Mouse (Mus musculus) layer of hippocampus, adult 8-10 months (tissue): ENCODE measurements at regions not wholly inside any gene's neighbourhood (a gene's known extent, or its start where the extent isn't known, plus 50 kb on each side); places are given as distances from the start of the nearest gene placed in this dataset.

Source experiments
- DNase-seq, 2 experiments: peaks; one replicate each; pipeline ENCODE4 v3.0.0; 2022; ENCODE audit warnings: low spot score in 2 of 2

DNA sequence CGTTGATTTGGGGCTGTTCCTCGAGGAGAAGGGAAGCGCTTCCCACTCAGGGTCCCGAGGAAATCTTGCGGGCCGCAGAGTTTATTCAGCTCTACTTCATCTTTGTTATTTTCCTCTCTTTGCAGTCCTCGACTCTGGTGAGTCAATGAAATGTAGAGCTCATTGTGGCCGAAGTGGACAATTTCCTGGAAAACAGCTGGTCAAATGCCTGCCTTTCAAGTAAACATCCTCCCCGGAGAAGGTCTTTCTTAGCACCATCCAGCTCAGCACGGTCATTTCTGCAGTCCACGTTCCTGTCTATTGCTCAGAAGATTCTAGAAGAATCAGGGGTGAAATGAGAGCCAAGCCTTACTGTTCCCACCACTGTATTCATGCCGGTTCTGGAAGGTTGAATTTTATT is 133.0 kb downstream of the Bcas1 start:
- DNase-seq: no peak

DNA sequence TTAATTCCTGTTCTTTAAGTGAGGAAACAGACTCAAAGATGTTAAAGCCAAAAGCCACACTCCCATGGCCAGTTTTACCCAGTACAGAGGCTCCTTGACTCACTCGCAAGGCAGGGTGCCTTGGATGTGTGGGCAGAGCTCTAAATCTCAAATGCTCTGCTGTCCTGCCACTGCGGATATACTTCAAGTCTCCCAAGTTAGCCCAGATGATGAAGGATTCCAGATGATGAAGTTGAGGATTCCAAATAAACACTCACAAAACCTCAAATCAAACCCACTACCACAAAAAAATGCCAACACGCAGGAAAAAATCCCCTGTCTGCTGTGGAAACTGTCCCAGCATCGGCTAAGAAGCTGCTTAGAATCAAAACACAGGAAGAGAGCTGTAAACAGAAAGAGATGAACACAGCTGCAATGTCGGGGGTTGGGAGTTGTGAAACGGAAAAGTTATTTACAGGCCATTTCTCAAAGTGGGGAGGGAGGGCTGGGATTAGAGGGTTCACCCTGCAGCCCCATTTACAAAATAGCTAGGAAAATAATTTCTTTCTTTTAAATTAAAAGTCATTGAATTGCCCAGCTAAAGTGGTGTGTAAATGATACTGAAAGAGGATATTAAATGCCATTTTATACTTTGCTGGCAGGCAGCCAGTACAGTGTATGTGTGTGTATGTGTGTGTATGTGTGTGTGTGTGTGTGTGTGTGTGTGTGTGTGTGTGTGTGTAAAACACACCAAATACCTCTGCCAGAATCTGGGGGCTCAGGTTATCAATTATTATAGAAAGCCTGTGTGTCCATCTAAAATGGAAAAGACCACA is 135.6 kb downstream of the Bcas1 start:
- no peak for DNase-seq

DNA sequence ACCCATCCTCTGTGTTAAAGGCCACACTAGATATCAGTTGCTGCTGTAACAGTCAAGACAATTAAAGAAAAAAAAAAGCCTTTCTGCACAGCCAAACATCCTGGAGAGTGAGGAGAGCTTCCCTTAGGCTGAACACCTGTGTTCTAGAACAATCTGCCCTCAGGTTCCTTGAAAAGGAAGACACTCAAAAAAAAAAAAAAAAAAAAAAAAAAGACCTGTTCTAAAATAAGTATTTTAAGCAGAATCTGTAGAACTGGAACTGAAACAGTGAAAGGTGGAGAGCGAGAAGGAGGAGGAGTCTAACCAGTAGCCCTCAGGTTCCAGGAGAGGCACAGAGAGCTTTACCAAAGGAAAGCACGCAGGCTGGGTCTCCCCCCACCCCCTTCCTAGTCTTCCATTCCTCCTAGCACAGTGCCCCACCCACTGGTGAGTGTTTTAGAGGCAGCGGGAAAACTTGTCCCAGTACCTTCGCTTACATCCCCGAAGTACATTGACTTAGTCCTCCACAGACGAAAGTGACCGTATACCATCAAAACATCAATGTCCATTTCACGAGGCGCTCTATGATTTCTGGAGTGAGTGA is 138.2 kb downstream of the Bcas1 start:
- no peak for DNase-seq

DNA sequence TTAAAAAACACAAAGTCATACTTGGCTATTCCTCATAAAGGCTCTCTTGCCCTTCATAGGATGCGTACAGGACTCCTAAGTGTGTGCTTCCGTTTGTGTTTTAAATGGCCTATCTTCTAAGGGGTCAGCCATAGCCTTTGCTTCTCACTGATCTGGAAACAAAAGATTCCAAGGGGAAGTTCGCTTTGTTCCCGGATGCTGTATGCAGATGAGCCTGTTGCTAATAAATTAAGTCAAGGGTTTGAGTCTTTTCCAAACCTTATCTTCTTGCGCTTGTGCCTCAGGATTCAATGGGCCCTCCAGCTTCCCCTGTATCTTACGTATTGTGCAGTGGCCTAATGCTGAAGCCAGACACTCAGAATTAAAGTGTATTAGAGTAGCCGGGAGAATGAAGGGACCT is 138.9 kb downstream of the Bcas1 start:
- DNase-seq: no peak

DNA sequence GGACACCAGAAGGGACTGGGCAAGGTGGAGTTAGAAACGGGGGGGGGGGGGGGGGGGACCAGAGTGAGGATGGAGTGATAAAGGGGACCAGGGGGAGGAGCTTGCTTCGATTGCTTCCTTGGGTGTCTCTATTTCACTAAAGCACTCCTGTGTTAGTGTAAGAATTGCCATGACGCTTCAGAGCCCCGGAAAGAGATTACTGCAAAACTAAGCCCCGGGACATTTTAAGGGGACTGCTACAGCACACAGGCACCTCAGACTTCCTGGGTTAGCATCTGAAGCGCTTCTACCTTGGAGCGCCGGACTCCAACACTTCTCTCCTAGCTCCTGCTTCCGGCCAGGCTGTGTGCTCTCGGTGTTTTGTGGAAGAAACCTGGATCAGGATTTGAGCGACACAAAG is 139.4 kb downstream of the Bcas1 start:
- no peak for DNase-seq

DNA sequence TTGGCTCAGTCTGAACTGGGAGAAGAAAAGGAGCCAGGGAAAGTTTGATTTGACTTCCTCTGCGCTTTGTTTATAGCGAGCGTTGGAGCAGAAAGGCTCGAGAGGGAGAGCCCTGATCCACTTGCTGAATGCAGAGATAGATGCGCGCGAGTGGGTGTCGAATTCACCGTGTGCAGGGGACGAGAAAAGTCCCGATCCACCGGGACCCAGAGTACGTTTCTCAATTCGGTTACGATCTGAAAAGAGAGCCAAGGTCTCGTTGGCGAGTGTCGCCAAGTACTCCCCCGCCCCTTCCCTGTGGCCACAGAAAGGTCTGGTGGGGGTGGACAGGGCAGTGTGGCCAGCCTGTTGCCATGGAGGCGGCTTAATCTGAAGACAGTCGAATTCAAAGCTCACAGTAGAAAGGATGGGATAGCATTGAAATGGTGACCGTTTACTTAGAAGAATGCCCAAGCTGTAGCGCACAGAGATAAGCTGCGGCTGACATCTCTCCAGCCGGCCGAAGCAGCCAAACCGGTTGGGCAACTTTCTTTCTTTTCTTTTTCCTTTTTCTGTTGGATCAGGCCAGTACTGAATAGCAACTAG is 139.5 kb upstream of the Zfp217 start:
- DNase-seq: peak; percentile 37 to 41

DNA sequence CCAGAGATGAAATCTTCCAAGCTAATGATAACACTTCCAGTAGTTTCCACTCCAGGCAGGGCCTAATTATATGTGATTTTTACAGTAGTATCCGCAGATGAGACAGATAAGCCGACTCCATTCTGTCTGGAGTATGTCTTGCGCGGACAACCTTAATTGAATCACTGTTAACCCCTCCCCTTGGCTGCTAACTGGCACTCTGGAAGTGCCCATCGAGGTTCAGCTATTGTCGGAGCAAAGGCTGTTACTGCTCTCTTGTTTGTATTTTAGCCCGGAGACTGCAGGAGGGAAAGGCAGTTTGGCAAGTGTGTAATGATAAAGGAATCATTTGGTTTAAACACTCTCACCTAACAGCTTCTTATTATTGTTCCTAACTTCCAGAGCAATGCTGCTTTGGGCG is 138.9 kb upstream of the Zfp217 start:
- DNase-seq: no peak

DNA sequence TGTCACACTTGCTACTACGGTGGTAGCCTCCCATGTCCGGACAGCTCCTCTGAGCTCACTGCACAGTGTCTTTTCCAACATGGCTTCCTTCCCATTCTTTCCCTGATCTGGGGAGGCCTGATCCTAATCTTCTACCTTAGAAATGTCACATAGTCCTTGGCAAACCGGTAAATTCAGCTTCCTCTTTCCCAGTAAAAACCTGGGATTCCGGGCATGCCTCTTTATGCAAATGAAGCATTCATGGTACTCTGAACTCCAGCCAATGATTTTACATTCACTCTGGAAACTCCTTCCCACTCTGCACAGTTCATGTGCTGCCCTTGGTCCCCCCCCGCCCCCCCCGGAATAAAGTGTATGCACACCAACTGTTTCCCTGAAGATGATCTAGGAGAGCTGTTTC is 134.6 kb upstream of the Zfp217 start:
- DNase-seq: no peak

DNA sequence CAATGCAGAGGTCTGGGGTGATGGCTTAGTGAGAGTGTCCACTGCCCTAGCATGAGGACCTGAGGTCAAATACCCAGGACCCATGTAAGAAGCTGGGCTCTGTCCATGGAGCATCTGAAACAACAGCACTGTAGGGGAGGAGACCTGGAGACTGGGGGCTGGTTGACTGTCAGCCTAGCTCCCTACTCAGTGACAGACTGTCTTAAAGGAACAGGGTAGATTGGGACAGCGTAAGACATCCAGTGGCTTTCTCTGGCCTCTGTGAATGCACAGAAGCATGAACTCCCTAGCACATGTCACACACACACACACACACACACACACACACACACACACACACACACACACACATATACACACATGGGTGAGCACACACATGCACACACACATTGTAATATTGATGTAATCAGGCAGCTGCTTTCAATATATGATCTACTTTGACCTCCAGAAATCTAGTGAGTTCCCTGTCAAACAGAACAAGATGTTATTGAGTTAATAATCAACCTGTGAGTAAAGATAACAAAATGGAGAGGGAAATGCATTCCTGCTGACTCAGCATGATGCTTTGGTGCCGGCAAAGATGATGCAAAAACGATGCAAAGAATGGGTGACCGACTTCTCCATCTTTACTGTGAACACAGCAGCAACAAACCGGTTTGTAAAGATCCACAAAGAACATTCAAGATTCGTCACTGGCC is 133.6 kb upstream of the Zfp217 start:
- DNase-seq: no peak

DNA sequence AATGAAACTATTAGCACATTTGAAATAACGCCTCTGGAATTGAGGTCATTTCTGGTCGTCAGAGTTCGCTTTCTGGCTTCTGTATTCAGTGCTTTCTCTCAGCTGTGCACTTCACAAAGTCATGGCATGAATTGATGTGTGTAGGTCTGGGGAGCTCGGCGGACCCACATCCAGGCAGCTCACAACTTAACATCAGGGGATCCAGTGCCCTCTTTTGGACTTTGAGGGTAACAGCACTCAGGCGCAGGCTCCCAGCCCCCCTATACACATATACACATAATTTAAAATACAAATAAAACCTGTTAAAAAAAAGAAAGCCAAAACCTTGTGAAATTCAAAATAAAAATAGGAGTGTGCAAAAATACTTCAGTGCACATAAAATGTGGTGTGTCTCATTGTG is 132.8 kb upstream of the Zfp217 start:
- no peak for DNase-seq

DNA sequence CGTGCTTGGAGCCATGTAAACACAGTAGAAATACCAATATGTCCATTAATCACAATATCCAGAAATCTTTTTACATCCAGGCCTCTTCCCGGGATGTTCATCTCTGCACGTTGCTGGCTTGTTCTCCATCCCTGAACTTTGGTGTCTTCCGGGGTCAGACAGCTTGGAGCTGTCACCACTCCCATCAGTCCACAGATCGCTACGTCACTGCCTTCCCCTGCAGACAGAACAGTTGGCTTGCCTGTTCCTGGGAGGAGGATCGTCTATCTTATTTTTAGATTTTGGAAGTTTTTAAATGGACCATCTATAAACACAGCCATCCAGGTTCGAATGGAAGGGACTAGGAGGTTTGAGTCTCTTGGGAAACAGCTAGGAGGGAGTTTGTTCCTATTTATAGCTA is 130.0 kb upstream of the Zfp217 start:
- DNase-seq: no peak

DNA sequence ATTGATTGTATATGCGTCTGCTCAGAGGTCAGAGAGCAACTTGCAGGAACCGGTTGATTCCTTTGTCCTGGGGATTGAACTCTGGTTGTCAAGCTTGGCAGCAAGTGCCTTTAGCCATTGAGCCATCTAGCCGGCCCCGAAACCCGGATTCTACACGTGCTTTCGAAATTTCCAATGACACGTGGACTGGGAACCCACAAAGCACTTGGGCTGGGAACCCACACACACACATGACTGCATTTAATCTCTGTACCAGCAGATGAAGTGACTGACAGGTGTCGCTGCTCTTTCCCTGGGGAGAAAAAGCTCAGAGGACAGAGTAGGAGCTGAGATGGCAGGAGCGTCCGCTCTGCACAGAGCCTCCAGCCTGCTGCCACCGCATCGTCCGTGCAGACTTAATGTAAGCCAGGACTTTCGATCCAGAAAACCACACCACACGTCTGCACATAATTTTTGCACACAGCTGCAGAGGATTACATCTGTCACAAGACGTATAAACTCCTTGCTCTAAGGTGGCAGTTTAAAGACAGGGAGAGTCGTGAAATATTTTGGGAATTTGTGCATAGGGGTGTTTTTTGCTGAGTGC is 129.4 kb upstream of the Zfp217 start:
- no peak for DNase-seq

DNA sequence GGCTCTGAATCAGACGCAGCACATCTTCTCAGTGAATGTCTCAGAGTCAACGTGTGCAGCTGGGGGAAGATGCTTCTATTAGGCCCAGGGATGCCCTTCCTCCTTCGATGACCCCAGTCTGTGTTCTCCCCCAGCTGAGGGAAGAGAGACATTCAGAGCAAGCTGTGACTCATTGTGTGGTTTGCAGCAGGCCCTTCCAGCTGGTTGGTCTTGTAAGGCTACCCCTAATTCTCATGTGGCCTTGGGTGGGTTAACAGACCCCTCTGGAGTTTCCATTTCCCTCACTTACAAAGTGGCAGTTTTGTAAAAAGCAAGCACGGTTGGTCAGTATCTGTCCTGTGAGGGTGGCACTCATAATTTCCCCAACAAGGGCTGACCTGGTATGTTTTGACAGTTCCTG is 127.8 kb upstream of the Zfp217 start:
- DNase-seq: no peak

DNA sequence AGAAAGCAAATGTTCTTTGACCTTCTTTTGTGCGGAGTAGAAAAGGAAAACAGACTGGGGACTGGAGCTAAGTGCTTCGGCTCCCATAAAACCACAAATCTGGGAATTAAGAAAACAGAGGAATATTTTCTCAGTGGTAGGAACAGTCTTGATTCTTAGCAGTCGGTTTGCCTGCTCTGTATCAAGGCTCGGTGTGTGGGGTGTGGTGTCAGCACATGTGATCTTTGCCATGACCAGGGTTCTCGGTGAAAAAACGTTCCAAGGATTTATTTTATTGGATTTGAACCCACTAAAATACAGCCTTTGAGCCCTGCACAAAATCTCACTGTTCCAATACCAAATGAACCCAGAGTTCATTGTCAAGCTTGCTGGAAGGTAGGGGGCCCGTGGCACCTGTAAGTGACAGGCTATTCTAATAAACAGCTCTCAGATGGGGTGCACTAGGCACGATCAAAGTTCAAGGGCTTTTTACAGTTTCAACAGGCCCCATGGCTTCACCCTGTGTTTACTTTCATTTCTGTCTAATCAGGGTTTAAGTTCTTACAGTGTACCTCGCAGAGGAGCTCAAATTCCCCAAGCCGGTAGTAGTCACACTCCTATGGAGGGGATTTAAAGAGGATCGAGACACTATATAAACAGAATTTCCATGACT is 122.1 kb upstream of the Zfp217 start:
- DNase-seq: no peak

DNA sequence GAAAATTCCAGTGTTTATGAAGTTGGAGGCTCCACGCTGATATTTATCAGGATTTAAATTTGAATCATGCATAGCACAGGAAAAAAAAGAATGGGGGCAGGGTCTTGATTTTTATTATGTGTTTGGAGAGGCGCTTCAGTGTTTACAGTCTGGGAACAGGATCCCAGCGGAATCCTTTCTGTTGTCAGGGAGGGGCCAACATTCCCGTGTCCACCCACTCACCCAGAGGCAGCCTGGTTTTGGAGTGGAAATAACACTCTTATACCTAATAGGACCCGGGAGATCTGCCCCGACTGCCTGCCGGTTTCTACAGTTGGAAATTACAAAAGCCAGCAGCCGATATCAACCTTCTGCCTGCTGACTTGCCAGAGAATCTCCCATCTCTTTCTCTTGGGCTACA is 120.2 kb upstream of the Zfp217 start:
- DNase-seq: no peak

DNA sequence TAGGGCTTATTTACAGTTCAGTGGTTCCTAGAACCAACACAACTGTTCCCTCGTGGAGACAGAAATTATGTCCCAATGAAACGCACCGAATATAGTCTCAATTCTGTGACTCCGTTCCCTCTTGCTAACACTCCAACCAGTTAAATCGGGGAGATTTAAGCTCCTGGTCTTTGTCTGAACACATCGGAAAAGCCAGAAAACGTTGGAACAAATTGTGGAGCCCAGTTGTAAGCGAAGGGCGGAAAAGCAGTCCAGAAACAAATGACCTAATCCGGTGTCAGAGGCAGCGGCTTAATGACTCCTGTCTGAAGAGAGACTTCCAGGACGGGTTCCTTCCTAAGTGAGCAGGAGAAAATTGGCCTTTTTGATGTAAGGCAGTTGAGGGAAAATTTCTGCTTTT is 119.2 kb upstream of the Zfp217 start:
- no peak for DNase-seq

DNA sequence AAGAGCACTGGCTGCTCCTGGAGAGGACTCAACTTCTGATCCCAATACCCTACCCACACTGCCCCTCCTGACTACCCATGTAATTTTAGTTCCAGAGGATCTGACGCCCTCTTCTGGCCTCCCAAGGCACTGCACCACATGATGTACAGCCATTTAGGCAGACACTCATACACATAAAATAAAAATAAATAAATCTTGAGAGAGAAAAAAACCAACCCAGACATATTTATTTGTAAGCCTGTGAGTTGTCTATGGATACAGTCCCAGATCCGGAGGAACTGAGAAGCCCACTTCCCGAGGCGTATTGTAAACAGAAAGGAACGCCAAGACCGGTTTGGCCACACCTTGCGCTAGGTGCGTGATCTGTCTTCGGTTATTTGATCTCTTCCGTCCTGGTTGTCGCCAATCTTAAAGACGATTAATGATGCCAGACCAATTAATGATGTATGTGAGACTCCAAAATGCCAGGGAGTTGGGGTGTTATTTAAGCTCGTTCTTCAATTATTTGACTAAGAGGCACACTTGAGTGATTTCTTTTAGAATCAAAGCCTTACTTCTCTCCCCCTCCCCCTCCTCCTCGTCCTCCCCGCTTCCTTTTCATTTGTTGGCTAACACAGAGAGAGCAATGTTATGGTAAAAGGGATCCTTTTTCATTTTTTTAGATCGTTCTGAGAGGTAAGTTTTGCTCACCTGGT is 118.7 kb upstream of the Zfp217 start:
- no peak for DNase-seq

DNA sequence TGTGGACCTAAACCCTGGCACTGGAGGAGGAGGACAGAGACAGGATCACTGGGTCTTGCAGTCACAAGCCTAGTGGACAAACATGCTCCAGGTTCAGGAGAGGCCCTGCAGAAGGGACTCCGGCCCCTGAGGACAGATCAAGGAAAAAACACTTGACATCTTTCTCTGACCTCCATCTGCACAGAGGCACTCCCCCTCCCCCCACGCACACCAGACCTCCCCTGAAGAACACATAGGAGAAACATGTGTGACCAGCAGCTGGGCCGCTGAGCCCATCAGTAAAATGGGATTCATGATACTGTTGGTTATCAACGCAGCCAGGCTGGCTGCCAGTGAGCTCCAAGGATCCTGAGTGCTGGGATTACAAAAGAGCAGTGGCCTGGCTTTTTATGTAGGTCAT is 115.7 kb upstream of the Zfp217 start:
- no peak for DNase-seq

DNA sequence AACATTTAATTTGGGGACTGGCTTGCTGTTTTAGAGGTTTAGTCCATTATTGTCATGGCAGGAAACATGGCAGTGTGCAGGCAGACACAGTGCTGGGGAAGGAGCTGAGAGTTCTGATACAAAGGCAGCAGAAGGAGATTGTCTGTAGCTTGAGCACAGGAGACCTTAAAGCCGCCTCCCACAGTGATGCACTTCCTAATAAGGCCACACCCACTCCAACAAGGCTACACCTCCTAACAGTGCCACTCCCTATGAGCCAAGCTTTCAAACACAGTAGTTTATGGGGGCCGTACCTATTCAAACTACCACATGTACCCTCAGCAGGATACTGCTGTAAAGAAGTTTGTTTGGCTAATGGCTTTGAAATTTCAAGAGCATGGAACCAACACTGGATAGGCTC is 113.3 kb upstream of the Zfp217 start:
- no peak for DNase-seq

DNA sequence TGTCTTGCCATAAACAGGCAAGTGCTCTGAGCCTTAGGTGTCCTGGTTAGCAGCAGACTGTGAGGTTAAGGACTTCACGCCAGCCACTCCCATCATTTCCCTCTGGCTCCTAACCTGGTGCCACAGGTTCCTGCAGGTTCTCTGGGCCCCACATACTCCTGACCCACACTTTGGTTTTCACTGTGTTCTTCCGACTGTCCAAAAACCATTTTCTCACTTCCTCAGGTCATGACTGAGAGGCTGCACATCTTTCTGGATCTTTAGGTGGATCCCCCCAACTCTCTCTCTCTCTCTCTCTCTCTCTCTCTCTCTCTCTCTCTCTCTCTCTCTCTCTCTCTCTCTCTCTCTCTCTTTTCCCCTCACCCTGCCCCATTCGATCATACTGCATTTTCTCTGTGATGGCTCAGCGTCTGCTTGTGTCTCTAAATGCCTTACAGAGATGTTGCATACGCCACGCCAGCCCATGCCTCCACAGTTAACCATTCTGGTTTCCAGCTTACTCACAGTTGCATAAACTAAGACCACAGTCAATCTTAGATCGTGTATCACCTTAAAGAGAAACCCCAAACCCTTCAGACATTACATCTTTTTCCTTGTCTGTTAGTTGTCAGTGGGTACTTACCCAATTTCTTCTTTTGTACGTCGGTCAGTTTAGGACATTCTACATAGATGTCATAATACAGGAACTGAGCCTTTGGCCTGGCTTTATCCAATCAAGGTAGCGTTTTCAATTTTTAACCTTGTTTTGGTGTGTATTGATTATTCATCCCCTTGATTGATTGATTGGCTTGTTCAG is 112.0 kb upstream of the Zfp217 start:
- no peak for DNase-seq
